Mouse (Mus musculus) spleen, adult 2 months (tissue): ENCODE data around the gene Col11a1. TPM values are rescaled to one million over a fixed set of nuclear protein-coding genes. Genes with fewer than 3 reads are reported as not detected.

ENCODE experiments used
- DNase-seq, 2 experiments: peaks; one replicate each; pipeline versions ENCODE4 v3.0.0 to v3.0.0-alpha.2; 2012 to 2021; ENCODE audit warnings: low spot score in 2 of 2, low read depth in 1 of 2
- H3K27ac ChIP-seq: fragments of 200-500 bp; 2 replicates; pipeline ENCODE4 v1.5.1; 2012; ENCODE audit warnings: low read length, inconsistent platforms; ENCODE audit not compliant: insufficient read depth
- H3K27me3 ChIP-seq: fragments of 200-500 bp; 2 replicates; pipeline ENCODE4 v1.6.1; 2012; ENCODE audit warnings: mild to moderate bottlenecking, moderate library complexity, low read length, inconsistent platforms; ENCODE audit not compliant: control insufficient read depth, insufficient read depth
- H3K36me3 ChIP-seq: fragments of 200-500 bp; 2 replicates; pipeline ENCODE4 v1.6.1; 2012; ENCODE audit warnings: mild to moderate bottlenecking, low read length, inconsistent platforms; ENCODE audit not compliant: control insufficient read depth, insufficient read depth
- H3K4me1 ChIP-seq: fragments of 200-500 bp; 2 replicates; pipeline ENCODE4 v1.6.1; 2011; ENCODE audit warnings: inconsistent platforms; ENCODE audit not compliant: control insufficient read depth, insufficient read depth, insufficient read length
- H3K4me3 ChIP-seq: fragments of 200-500 bp; 2 replicates; pipeline ENCODE4 v1.5.1; 2011; ENCODE audit warnings: mild to moderate bottlenecking, inconsistent platforms; ENCODE audit not compliant: insufficient read depth, insufficient read length; ENCODE audit errors: extremely low read depth
- CTCF ChIP-seq: fragments of 200-500 bp; IDR thresholded peaks from 2 replicates; pipeline ENCODE4 v1.5.1; 2011; ENCODE audit warnings: mild to moderate bottlenecking, inconsistent platforms; ENCODE audit not compliant: insufficient read depth, insufficient read length, insufficient replicate concordance; ENCODE audit errors: extremely low read depth
- POLR2A ChIP-seq: fragments of 200-500 bp; IDR thresholded peaks from 2 replicates; pipeline ENCODE4 v1.6.1; 2011; ENCODE audit warnings: low read depth, low read length, inconsistent platforms
- WGBS: fragments of 180-500 bp; shearing (Covaris S2); methylation state at CpG from one replicate; pipeline ENCODE4 v1.1.7; 2018; 5-methylcytosine and 5-hydroxymethylcytosine counted together
- polyA plus RNA-seq: library from polyadenylated mRNA; depleted of rRNA; stranded (reverse); fragments of >200 nt; gene quantifications from 2 replicates; pipeline ENCODE4 v1.2.3, GENCODE M21; 2012

Col11a1 gene
- polyA plus RNA-seq, 1 experiment, result 0.07 TPM

GRCm38 (mm10) chr3:114053501-114053900 is 23.2 kb downstream of the Col11a1 start:
- H3K4me1 ChIP-seq, result no peaks in the 10 kb centered on the region
- no peak overlapping the region for H3K27ac ChIP-seq
- DNase-seq, result no peak
- TF ChIP-seq CTCF (no peak), POLR2A (no peak)
- 56% methylated on average over 3 of the region's 3 CpGs for WGBS
- no peak overlapping the region for H3K4me3 ChIP-seq
- H3K27me3 ChIP-seq, result no peaks in the 10 kb centered on the region
- H3K36me3 ChIP-seq, result no peaks in the 10 kb centered on the region

DNA sequence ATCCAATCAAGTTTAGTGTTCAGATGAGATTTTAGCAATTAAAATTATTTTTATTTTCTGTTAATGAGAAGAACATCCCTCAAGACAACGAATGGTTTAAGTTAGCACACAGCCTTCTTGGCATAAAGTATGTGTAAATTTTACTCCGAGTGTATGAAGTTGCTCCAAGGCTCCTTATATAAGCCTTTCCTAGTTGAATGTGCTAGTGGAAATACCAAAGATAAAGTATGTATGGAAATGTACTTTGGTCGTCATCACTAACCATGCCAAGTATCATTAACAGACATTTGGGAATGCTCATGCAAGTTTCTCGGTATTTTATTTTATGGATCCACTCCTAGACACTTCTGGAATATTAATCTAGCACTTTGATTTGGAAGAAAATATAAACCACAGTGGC is 34.8 kb downstream of the Col11a1 start:
- Histone ChIP-seq H3K4me3 (no peak overlapping the region), H3K36me3 (no peaks in the 10 kb centered on the region), H3K4me1 (no peaks in the 10 kb centered on the region), H3K27ac (no peak overlapping the region), H3K27me3 (no peaks in the 10 kb centered on the region)
- DNase-seq, result no peak
- TF ChIP-seq POLR2A (no peak), CTCF (no peak)
- 84% methylated on average over 4 of the region's 4 CpGs for WGBS

DNA sequence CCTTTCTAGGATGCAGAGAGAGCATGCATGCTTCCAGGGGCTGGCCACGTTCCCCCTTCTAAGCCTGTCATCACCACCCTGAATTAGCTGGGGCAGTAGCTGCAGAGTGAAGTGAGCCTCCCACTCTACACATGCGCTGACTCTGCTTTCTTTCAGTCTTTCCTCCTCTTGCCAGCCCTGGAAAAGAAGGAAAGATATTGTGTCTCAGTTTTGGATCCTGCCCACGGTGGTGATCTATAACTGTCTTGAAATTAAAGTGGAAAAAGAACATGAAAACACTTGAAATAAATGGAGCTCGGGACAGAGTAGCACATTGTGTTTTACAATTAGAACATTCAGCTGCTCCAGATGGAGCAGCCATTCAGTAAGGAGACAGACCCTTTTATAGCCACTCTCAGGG is 35.2 kb downstream of the Col11a1 start:
- no peak for TF ChIP-seq POLR2A
- Histone ChIP-seq H3K36me3 (no peaks in the 10 kb centered on the region), H3K4me3 (no peak overlapping the region), H3K27ac (no peak overlapping the region), H3K27me3 (no peaks in the 10 kb centered on the region), H3K4me1 (no peaks in the 10 kb centered on the region)
- 75% methylated on average over 4 of the region's 4 CpGs for WGBS
- DNase-seq, result no peak

GRCm38 (mm10) chr3:114099335-114099734 is 69.0 kb downstream of the Col11a1 start:
- no peaks in the 10 kb centered on the region for H3K4me1 ChIP-seq
- TF ChIP-seq CTCF (no peak), POLR2A (no peak)
- 25% methylated on average over 7 of the region's 7 CpGs for WGBS
- H3K27me3 ChIP-seq, result no peaks in the 10 kb centered on the region
- no peak overlapping the region for H3K27ac ChIP-seq
- H3K4me3 ChIP-seq, result no peak overlapping the region
- no peak for DNase-seq
- no peaks in the 10 kb centered on the region for H3K36me3 ChIP-seq

DNA sequence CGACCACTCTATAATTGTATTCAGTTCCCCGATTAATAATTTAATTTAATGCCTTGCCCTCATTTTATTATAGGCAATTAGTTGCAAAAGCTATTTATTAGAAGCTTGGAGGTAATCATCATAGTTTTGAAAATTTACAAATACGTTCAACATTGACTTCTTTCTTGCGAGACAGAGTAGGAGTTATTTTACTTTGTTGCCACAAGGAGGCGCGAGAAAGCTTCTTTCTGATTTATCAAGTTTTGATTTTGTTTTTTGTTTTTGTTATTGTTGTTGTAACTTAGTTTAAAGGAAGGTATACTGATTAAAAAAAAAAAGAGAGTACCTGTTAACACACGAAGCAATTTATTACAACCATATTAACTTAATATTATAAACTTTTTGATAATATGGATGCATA is 76.8 kb downstream of the Col11a1 start:
- no peak for TF ChIP-seq POLR2A
- TF ChIP-seq CTCF, result no peak
- Histone ChIP-seq H3K36me3 (no peaks in the 10 kb centered on the region), H3K27me3 (no peaks in the 10 kb centered on the region), H3K4me1 (no peaks in the 10 kb centered on the region), H3K27ac (no peak overlapping the region), H3K4me3 (no peak overlapping the region)
- DNase-seq, result no peak
- 20% methylated on average over 7 of the region's 7 CpGs for WGBS

DNA sequence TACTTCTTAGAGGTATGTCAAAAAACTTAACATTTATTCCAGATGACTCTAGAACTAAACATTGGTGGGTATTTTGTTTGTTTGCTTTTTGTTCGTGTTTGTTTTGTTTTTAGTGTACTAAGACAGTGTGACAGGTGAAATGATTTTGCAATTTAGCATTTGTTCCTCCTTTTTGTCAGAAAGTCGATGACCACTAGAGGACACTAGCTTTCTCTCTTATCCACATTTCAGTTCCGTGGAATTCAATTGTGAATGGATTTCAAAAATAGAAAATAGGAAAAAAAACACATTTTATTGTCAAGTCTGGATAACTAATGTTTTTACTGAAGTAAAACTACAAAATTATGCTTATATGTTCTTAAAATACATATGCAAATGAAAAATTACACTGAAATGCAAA is 116.8 kb downstream of the Col11a1 start:
- no peak overlapping the region for H3K4me3 ChIP-seq
- DNase-seq, result no peak
- no peaks in the 10 kb centered on the region for H3K36me3 ChIP-seq
- no peaks in the 10 kb centered on the region for H3K4me1 ChIP-seq
- H3K27me3 ChIP-seq, result no peaks in the 10 kb centered on the region
- WGBS, result 19% methylated on average over 3 of the region's 3 CpGs
- no peak for TF ChIP-seq POLR2A
- no peak for TF ChIP-seq CTCF
- no peak overlapping the region for H3K27ac ChIP-seq

DNA sequence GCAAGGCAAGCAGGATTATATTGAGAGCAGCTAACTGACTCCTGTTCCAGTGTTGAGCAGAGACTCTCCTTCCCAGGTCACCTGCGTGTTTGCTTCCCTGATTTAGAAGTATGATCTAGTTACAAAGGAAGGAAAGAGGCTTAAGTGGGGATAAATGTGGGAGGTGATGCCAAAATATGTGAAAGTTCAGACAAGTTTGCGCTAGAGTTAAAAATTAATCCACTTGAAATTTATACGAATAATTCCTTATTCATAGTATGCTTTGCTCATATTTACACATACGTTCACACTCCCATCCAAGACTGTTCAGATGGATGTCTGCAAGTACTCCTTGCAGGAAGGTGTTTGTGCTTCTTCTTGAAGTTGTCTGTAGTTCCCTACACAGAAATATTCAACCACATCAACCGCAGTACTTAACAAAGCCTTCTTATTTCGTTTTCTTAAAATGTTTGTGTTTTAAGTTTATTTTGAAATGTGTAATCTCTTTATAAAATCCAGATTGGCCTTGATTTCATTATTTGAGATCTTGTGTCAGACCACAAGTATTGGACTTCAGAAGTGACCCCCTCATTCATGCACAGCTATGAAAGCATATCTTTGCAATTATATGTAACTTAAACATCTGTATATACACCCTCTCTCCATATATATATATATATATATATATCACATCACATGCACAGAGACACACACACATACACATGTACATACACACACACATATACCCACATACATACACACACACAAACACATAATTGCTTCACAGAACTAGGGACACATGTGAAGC is 167.8 kb downstream of the Col11a1 start:
- TF ChIP-seq CTCF (no peak), POLR2A (no peak)
- 85% methylated on average over 6 of the region's 6 CpGs for WGBS

More for the DNA sequence above, 167.8 kb downstream of the Col11a1 start:
- Histone ChIP-seq H3K4me1 (no peaks in the 10 kb centered on the region), H3K36me3 (no peaks in the 10 kb centered on the region), H3K4me3 (no peak overlapping the region), H3K27ac (no peak overlapping the region), H3K27me3 (no peaks in the 10 kb centered on the region)
- no peak for DNase-seq
